Mouse (Mus musculus) erythroblast, embryonic 14.5 days (primary cell): Measurements from ENCODE around the gene Fgf13.

Experiments used
- GATA1 ChIP-seq: IDR thresholded peaks from 2 replicates; pipeline ENCODE4 v1.6.1; 2012; ENCODE audit warnings: low read length, inconsistent platforms, mixed read lengths
- TAL1 ChIP-seq: IDR thresholded peaks from 3 replicates; pipeline ENCODE4 v1.6.1; 2012; ENCODE audit warnings: low read length, inconsistent platforms, mixed read lengths

GRCm38 (mm10) chrX:59584034-59584433 lies 16.2 kb upstream of the Fgf13 start:
- TF ChIP-seq GATA1 (no peak), TAL1 (no peak)
